Mouse (Mus musculus) monocyte, adult 2 months (primary cell): ENCODE measurements around the gene Ccdc43.

ENCODE experiments used
- DNase-seq, 2 experiments: peaks; one replicate each; pipeline ENCODE4 v3.0.0; 2022; ENCODE audit warnings: low spot score in 2 of 2, low read depth in 1 of 2

The Ccdc43 gene

GRCm38 (mm10) chr11:102665637-102666435 lies 31.7 kb downstream of the Ccdc43 start:
- DNase-seq, result no peak

GRCm38 (mm10) chr11:102665151-102665550 lies 32.4 kb downstream of the Ccdc43 start:
- DNase-seq, result no peak

- no peak for DNase-seq
Observed at GRCm38 (mm10) chr11:102663416-102663815, 34.2 kb downstream of the Ccdc43 start, which contains the start of gene Meioc. Gene Meioc (plus strand): TSS chr11:102663716.

- no peak for DNase-seq
Observed at GRCm38 (mm10) chr11:102656931-102657330, 40.7 kb downstream of the Ccdc43 start.

- DNase-seq, result no peak
Observed at GRCm38 (mm10) chr11:102656326-102656926, 41.2 kb downstream of the Ccdc43 start.

GRCm38 (mm10) chr11:102655888-102656287 lies 41.7 kb downstream of the Ccdc43 start:
- DNase-seq, result no peak

GRCm38 (mm10) chr11:102652844-102653243 lies 44.7 kb downstream of the Ccdc43 start:
- DNase-seq, result no peak

GRCm38 (mm10) chr11:102651381-102651780 lies 46.2 kb downstream of the Ccdc43 start:
- DNase-seq, result peak in 1 of 2 experiments; percentile 9

GRCm38 (mm10) chr11:102647885-102648284 lies 49.7 kb downstream of the Ccdc43 start:
- DNase-seq, result no peak

GRCm38 (mm10) chr11:102646226-102646625 lies 51.4 kb downstream of the Ccdc43 start:
- no peak for DNase-seq

- DNase-seq, result no peak
Observed at GRCm38 (mm10) chr11:102643891-102644382, 53.6 kb downstream of the Ccdc43 start.

- no peak for DNase-seq
Observed at GRCm38 (mm10) chr11:102636887-102637286, 60.7 kb downstream of the Ccdc43 start.
